Mouse (Mus musculus) ES-Bruce4 (cell line): Measurements from ENCODE around the gene Olfr575. TPM values are rescaled to one million over a fixed set of nuclear protein-coding genes. Genes with fewer than 3 reads are reported as not detected.

ENCODE experiments used
- H3K27ac ChIP-seq: 2 replicates; pipeline ENCODE4 v1.5.1; 2012; ENCODE audit warnings: low read length, inconsistent platforms; ENCODE audit not compliant: insufficient read depth
- H3K27me3 ChIP-seq: 2 replicates; pipeline ENCODE4 v1.6.1; 2012; ENCODE audit warnings: mild to moderate bottlenecking, low read length, inconsistent platforms; ENCODE audit not compliant: control insufficient read depth, poor library complexity, insufficient read depth, severe bottlenecking
- H3K36me3 ChIP-seq: 2 replicates; pipeline ENCODE4 v1.6.1; 2012; ENCODE audit warnings: inconsistent platforms, mild to moderate bottlenecking, low read length, moderate library complexity; ENCODE audit not compliant: control insufficient read depth, poor library complexity, insufficient read depth, severe bottlenecking
- H3K4me1 ChIP-seq: one replicate; pipeline ENCODE4 v1.8.1; 2011; ENCODE audit warnings: low read length; ENCODE audit not compliant: control insufficient read depth, insufficient read depth
- H3K4me3 ChIP-seq: 2 replicates; pipeline ENCODE4 v1.5.1; 2011; ENCODE audit warnings: low read depth, mild to moderate bottlenecking, low read length
- H3K9ac ChIP-seq: 2 replicates; pipeline ENCODE4 v1.6.1; 2012; ENCODE audit warnings: low read depth, mild to moderate bottlenecking, inconsistent platforms; ENCODE audit not compliant: poor library complexity, severe bottlenecking
- H3K9me3 ChIP-seq: replicated peaks from 2 replicates; pipeline ENCODE4 v1.6.1; 2012; ENCODE audit warnings: mild to moderate bottlenecking, low read length, inconsistent platforms; ENCODE audit not compliant: control insufficient read depth, poor library complexity, insufficient read depth, severe bottlenecking
- CTCF ChIP-seq: IDR thresholded peaks from one replicate; pipeline ENCODE4 v1.8.1; 2011; ENCODE audit warnings: low read depth, low read length
- EP300 ChIP-seq: IDR thresholded peaks from 2 replicates; pipeline ENCODE4 v1.6.1; 2011; ENCODE audit warnings: low read depth, low read length; ENCODE audit not compliant: insufficient read depth
- POLR2A ChIP-seq: IDR thresholded peaks from one replicate; pipeline ENCODE4 v1.8.1; 2011; ENCODE audit warnings: low read length; ENCODE audit not compliant: insufficient read depth
- polyA plus RNA-seq: library from polyadenylated mRNA; stranded (reverse); fragments of >200 nt; gene quantifications from 2 replicates; pipeline ENCODE4 v1.2.4, GENCODE M21; 2011; ENCODE audit warnings: low read depth; ENCODE audit not compliant: missing spikeins, insufficient read depth, insufficient read length

Olfr575 gene
- polyA plus RNA-seq = not detected in 2 replicates

GRCm38 (mm10) chr7:102958593-102958992, at the start of gene Olfr575:
Gene Olfr575, minus strand, starts transcription at chr7:102958775.
- Histone ChIP-seq H3K27me3 (no peaks in the 10 kb centered on the region), H3K27ac (no peak within 1 kb of the TSS)
- TF ChIP-seq POLR2A (no peak), EP300 (no peak), CTCF (no peak)

GRCm38 (mm10) chr7:102989224-102989623, 30.6 kb upstream of the Olfr575 start, which contains the start of gene Olfr578:
Gene Olfr578, minus strand, starts transcription at chr7:102989324.
- no peak within 1 kb of the TSS for H3K27ac ChIP-seq
- H3K27me3 ChIP-seq = no peaks in the 10 kb centered on the region
- H3K36me3 ChIP-seq = no peaks in the 10 kb centered on the region
- no peaks in the 10 kb centered on the region for H3K4me1 ChIP-seq
- TF ChIP-seq EP300 = no peak
- no peak for TF ChIP-seq CTCF
- TF ChIP-seq POLR2A = no peak
- H3K4me3 ChIP-seq = no peak within 1 kb of the TSS
- H3K9ac ChIP-seq = no peak within 1 kb of the TSS
- H3K9me3 ChIP-seq = no peaks in the 10 kb centered on the region

More at GRCm38 (mm10) chr7:102958593-102958992, at the start of gene Olfr575:
- Histone ChIP-seq H3K36me3 (no peaks in the 10 kb centered on the region), H3K4me1 (no peaks in the 10 kb centered on the region), H3K9me3 (no peaks in the 10 kb centered on the region), H3K4me3 (no peak within 1 kb of the TSS), H3K9ac (no peak within 1 kb of the TSS)

- no peak within 1 kb of the TSS for H3K9ac ChIP-seq
- H3K4me1 ChIP-seq = no peaks in the 10 kb centered on the region
- TF ChIP-seq POLR2A = no peak
- no peak for TF ChIP-seq EP300
- no peak for TF ChIP-seq CTCF
- H3K27ac ChIP-seq = no peak within 1 kb of the TSS
- H3K36me3 ChIP-seq = no peaks in the 10 kb centered on the region
- no peaks in the 10 kb centered on the region for H3K27me3 ChIP-seq
- H3K9me3 ChIP-seq = no peaks in the 10 kb centered on the region
- H3K4me3 ChIP-seq = no peak within 1 kb of the TSS
Measured at GRCm38 (mm10) chr7:102975843-102976242, 17.3 kb upstream of the Olfr575 start, which contains the start of gene Olfr577. Gene Olfr577, minus strand, starts transcription at chr7:102975943.

GRCm38 (mm10) chr7:102974399-102974798, 15.8 kb upstream of the Olfr575 start:
- Histone ChIP-seq H3K27ac (no peak overlapping the region), H3K27me3 (no peaks in the 10 kb centered on the region), H3K4me3 (no peak overlapping the region), H3K9me3 (no peaks in the 10 kb centered on the region), H3K36me3 (no peaks in the 10 kb centered on the region), H3K4me1 (no peaks in the 10 kb centered on the region), H3K9ac (no peak overlapping the region)
- TF ChIP-seq POLR2A (no peak), CTCF (no peak), EP300 (no peak)

- no peak within 1 kb of the TSS for H3K27ac ChIP-seq
- no peak within 1 kb of the TSS for H3K9ac ChIP-seq
- TF ChIP-seq CTCF (no peak), POLR2A (no peak), EP300 (no peak)
- no peaks in the 10 kb centered on the region for H3K4me1 ChIP-seq
- H3K36me3 ChIP-seq = no peaks in the 10 kb centered on the region
- H3K27me3 ChIP-seq = peaks cover 2% of the 10 kb centered on the region; the same call in 1 of the 2 replicates
- no peak within 1 kb of the TSS for H3K4me3 ChIP-seq
- H3K9me3 ChIP-seq = no peaks in the 10 kb centered on the region
Measured at GRCm38 (mm10) chr7:102962360-102962759, 3.8 kb upstream of the Olfr575 start, which contains the start of gene Olfr576. Gene Olfr576, plus strand, starts transcription at chr7:102962660.

- Histone ChIP-seq H3K36me3 (no peaks in the 10 kb centered on the region), H3K4me3 (no peak overlapping the region), H3K9ac (no peak overlapping the region), H3K27ac (no peak overlapping the region), H3K27me3 (no peaks in the 10 kb centered on the region), H3K9me3 (no peaks in the 10 kb centered on the region), H3K4me1 (no peaks in the 10 kb centered on the region)
- no peak for TF ChIP-seq EP300
- no peak for TF ChIP-seq CTCF
- no peak for TF ChIP-seq POLR2A
Measured at GRCm38 (mm10) chr7:102958137-102958536, 438 bp downstream of the Olfr575 start.
